Mouse (Mus musculus) heart, postnatal 4 days (tissue): Measurements from ENCODE around the gene Tnfrsf8. TPM values are rescaled to one million over a fixed set of nuclear protein-coding genes. Genes with fewer than 3 reads are reported as not detected.
"Not testable (repeated sequence)": the region's sequence is repeated elsewhere in the genome, so short reads cannot be mapped to it uniquely, and the experiment has no call there.

ENCODE experiments used
- DNase-seq: peaks from one replicate; pipeline ENCODE4 v3.0.0; 2021
- total RNA-seq, 2 experiments: library from RNA; stranded (reverse); gene quantifications; 2 replicates each; pipeline ENCODE4 v1.2.3; 2021

The Tnfrsf8 gene
- total RNA-seq, 2 experiments from 2014 or later, result 0.19 to 0.23 TPM

DNA sequence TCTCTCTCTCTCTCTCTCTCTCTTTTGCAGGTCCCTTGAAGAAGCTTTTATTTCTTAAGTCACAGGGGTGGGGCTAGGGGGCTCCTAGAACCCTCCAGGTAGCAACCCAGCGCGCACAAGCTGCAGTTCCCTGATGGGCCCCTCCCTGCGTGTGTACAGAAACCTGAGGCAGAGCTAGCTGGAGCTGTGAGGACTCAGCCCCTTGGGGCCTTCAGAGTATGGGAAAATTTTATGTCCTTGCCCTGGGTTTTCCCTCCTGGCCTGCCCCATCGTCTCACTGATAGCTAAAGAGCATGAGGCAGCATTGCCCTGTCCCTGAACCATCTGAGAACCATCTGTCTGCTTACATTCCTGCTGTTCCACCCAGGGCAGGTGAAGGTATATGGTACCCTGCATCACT, 8.5 kb downstream of the Tnfrsf8 start:
- no peak for DNase-seq

DNA sequence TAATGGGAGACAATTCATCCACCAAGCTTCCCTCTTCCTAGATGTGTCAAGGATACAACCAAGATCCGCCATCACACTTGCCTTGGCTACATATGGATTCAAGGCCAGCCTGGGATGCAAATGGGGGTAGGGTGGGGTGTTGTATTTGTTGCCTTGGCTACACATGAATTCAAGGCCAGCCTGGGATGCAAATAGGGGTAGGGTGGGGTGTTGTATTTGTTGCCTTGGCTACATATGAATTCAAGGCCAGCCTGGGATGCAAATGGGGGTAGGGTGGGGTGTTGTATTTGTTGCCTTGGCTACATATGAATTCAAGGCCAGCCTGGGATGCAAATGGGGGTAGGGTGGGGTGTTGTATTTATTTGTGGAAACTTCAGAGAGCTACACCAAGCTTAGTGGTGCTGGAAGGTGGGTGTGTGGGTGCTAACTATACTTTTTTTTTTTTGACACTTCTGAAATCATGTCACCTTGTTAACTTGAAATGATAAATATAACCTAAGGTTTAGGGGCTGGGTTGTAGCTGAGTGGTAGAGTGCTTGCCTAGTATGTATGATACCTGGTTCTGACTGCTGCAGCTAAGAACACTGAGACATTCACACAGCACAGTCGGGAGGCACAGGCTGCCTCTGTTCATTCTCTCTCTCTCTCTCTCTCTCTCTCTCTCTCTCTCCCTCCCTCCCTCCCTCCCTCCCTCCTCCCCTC, 9.2 kb downstream of the Tnfrsf8 start:
- not testable (repeated sequence) for DNase-seq

DNA sequence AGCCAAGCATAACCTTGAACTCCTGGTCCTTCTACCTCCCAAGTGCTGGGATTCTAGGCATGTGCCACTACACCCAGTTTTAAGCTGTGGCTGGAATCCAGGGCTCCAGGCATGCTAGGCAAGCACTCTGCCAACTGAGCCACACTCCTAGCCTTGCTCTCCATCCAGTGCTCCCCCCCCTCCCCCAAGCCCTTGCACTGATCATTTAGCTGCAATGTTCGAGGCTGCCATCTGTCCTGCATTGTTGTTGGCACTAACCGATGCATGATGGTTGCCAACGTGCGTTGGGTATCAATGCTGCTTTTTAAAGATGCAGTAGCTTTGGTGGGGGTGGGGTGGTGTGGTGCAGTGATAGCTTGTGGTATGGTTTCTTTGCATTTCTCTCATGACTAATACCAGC, 10.9 kb downstream of the Tnfrsf8 start:
- no peak for DNase-seq

DNA sequence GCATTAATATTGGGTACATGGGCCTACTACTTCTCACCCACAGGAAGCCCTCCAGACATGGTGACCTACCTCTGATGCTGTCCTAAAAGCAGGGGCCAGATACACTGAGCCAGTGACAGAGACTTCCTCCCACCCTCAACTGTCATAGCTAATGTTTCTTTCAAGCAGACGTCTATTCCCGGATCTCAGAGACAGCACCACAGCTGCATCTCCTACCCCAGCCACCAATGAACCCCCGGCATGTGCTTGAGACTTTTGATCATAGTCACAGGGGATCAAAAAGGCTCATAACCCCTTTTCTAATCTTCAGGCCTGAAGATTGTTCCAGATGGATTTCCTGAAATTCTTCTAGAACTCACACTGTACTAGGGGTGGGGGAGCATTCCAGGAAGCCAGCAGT, 12.9 kb downstream of the Tnfrsf8 start:
- no peak for DNase-seq

DNA sequence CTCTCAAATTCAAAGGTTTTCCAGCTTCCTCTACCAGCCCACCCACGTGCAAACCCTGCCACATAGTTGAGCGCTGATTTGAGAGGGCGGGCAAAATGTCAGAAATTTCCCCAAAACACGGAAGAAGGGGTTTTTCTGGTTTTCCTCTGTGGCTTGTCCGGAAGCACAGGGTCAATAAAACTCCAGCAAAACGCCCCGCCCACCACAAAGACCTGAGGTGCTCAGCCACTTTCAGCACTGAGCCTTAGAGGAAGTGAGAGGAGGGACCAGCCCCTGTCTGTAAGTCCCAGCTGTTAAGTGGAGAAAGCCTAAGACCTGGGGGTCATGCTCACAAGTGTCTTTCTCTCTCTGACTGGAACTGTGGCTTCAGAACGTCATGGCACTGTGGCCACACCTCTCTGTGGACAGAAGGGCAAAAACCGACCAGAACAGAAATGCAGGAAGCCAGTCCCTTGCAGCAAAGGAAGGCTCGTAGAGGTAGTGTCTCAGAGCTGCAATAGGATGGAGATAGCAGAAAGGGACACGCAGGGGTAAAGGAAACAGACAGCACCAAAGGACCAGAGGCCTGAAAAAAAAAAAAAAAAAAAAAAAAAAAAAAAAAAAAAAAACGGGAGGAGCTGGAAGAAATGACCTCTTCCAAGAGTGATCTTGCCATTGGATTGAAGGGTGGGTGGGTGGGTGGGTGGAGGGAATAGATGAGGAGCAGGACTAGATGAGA, 14.6 kb downstream of the Tnfrsf8 start:
- DNase-seq, result no peak

DNA sequence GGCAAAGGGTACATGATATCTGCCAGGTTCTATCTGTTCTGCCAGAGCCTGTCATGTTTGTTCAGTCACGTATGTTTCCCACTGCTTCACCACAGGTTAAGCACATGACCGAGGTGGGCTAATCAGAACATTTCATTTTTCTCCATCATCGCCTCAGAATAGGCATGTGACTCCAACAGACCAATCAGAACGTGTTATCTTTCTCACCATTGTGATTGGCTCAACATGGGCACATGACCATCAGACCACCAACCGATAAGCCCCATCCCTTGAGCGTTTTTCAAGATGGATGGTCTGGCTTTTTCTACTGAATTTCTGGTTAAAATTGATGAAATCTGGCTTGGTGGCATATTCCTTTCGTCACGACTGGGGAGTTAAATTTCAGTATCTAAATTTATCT, 15.6 kb downstream of the Tnfrsf8 start:
- no peak for DNase-seq

DNA sequence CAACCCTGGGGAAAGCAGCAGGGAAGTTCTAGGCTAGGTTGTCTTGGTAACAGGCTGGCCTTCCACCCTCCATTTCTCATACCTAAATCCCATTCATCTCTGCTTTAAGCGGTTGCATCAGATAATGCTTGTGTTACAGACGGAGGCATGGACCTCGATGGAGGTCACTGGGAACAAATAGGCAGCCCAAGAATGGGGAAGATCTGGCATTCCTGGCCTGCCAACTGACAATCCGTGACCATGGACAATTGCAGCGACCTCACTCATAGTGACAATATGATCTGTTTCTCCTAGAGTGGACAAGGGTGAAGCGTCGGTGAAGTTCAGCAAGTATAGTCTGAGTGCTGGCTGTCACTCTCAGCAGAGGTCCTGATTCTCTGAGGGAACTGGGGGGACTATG, 16.1 kb downstream of the Tnfrsf8 start:
- DNase-seq, result no peak

DNA sequence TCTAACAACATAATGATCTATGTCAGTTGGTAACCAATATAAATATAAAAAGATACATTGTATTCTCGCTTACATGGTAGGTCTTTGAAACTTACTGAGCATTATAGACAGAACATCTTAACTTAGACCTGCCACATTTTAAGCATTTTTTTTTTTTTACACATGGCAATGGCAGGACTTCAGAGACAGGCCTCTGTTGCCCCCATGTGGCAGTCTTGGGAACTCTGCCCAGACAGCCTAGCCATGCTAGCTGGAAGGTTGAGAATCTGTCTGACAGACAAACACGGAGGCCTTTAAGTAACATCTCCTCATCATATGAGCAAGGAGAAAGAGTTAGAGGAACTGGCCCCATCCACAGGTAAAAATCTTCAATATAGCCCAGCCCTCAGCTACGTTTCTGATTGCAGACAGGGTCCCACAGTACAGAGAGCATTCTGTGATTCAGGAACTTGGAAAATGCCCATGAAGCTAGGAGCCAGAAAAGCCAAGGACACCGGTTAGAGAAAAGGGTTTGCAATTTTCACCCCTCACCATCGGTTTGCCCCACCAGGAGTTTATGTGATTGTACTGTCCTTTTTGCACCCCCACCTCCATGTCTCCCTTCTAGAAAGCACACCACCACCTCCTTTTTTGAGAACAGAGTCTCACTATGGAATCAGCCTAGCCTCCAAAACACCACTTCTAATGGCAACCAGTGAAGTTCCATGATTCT, 19.2 kb downstream of the Tnfrsf8 start:
- peak; percentile 80 for DNase-seq

DNA sequence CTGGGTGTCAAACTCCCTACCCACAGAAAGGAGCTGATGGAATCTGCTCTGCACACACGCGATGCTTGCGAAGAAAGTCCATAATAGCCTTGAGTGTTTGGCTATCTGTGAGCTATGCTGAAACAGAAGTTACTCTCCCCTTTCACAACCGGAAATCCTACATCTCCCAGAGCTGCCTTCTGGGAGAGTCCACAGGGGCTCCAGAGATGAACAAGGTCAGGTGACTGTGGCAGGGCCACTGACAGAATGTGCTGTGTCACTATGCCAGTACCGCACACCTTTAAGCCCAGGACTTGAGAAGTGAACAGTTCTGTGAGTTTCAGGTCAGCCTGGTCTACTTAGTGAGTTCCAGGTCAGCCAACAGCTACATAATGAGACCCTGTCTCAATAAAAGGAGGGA, 20.4 kb downstream of the Tnfrsf8 start:
- no peak for DNase-seq

DNA sequence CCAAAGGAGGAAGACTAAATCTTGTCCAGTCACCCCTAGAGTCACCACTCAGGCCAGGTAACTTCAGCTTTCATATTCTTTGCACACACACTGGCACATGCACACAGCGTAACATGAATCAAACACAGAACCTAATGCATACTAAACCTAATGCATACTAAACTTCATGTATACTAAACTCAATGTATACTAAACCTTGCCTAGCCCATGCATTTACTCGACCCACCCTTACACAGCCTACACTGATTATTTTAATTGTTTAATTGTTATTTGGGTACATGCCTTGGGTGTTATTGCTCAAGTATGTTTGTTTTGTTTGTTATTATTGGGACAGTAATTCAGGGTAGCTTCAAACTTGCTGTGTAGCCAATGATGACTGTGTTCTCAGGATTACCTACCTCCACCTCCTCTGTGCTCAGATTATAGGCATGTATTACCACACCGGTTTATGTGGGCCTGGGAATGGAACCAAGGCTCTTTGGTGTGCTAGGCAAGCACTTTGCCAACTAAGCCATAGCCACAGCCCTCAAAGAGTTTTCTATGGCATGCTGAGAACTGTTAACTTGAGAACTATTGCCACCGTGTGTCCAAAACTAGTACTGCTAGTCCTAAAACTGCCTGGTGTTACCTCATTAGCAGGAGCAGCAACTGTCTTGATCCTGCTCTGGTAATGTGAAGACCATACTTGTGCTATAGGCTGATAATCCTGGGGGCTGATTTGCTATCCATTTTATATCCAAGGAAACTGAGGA, 28.4 kb downstream of the Tnfrsf8 start:
- peak; percentile 81 for DNase-seq

DNA sequence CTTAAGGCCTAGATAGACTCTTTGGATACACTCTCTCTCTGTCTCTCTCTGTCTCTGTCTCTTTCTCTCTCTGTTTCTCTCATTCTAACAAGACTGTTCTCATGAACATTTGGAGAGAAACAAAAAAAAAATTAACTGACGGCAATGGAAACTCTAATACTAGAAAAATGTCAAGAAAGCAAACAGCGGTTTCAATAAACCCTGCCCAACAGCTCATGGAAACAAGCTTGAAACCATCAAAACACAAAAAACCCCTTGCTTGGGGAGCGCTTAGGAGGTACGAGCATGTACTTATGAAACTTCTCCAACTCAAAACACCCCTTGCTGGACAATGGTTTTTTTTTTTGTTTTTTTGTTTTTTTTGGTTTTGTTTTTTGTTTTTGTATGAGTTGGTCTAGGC, 30.3 kb downstream of the Tnfrsf8 start:
- no peak for DNase-seq

DNA sequence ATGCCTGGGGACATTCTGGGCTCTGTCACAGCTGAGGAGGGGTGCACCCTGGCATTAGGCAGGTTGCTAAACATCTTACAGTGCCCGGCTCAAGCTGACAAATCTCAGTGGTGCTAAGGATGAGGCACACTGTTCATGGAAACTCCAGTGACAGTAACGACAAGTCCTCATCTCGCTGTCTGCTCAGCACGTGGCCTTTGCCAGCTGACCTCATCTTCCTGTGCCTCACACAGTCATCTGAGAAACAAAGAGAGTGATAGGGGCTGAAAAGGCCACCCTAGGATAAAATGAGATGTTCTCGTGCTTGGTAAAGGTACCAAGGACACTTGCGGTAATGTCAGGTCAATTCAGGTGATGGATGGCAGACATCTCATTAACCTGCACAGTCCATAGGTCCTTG, 31.5 kb downstream of the Tnfrsf8 start:
- no peak for DNase-seq

DNA sequence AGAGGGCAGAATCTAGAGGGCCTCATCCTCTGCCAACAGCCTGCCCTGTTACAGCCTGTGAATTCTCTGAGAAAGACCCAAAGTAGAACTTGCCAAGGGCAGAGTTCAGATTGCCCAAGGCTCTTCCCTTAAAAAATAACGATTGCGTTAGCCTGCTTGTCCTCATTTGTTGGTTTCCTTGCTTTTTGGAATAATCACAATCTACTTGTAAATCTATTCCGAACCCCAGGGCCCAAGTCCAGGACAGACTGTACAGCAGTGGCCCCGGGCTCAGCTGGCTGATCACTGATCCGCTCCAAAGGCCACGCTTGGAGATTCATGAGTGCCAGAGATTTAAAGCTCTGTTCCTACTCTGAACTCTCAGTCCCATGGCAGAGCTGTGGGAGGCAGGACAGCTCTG, 34.0 kb downstream of the Tnfrsf8 start:
- DNase-seq, result no peak

DNA sequence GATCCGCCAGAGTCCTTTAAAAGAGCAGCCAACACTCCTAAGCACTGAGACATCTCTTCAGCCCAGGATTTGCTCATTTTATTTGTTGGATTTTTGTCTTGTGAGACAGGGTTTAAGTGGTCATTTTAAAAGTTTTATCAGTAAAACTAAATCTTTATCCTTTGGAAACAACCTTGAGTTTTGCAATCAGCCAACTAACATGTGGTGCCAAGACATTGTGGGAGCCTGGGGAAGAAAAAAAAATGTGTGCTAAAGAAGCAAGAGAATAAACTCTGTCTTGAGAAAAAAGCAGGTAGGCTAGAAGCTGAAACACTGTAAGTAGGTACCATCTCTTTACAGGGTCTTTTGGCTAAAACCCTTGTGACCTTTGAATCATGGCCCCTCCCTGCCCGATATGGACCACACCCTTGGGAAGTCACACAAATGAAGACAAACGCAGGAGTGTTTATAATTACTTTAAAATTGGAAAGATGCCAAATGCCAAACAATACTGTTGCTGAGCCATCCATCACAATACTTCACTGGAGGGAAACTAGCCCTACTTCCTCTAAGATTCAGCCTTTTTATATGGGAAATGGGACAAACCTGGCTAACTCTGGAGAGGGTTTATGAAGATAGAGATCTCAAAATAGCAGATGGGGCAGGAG, 36.1 kb downstream of the Tnfrsf8 start:
- no peak for DNase-seq

DNA sequence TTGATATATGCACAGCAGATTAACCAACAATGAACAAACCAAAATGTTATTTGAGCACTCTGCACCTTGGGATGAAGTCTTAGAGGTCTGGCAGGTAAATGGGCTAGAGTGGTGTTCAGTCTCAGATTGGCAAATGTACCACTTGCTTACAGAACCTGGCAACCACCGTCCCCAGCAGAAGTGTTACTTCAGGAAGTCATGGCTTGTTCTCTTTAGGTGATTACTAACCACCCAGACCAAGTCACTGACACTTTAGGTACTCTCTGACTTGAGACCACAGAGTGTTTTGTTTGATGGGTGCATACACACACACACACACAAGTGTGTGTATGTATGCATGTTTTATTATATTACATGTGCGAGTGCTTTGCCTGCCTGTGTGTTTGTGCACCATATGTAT, 36.7 kb downstream of the Tnfrsf8 start:
- DNase-seq, result no peak

DNA sequence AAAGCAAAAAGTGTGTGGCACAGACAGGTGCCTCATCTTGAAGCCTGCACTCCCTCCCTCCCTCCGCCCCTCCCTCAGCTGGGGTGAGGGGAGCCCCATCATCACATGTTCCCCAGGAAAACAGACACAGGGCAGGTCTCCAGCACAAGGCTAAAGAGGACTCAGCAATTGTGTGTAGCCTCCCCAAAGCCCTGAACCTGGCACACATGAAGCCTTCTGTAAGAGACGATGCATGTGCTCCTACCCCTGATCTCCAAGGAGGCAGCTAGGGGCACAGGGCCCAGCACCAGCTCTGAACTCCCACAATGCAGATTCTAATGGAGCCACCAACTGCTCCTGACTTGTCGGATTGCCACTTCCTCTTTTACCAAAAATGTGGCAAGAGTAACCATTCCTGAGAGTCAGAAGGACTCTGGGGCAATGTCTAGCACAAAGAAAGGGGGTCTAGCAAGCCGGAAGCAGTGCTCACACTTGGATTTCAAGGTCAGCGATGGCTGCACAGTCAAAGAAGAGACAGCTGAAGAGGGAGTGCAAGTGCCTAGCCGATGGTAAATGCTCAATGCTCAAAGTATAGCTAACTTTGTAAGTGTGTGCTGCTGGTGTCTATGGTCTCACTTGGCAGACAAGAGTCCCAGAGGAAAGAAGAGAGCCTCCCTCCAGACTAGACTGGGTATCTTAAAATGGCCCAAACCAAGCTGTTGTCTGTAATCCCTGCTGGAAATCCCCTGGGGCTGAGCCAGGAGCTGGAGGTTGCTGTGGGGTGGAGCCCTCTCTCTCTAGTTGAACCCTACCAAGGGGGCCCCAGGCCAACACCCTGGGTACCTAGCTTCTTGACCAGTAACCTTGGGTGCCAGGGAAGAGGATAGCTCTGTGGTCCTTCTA, 38.4 kb downstream of the Tnfrsf8 start:
- no peak for DNase-seq

DNA sequence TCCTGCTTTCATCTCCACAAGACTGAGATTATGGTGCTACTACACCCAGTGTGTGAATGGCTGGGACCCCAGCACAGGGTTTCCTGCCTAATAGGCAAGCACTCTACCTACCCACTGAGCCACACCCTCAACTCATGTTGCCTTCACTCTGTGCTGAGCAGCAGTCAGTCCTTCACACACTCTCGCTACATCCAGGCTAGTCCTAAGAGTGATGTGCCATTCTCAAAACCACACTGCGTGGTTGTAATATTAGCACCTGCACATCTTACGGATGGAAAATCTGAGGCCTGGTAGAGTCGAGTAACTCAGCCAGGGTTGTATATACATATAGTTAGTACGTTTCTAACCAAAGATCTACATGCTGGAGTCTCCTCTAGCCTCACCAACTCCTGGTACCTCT, 40.1 kb downstream of the Tnfrsf8 start:
- no peak for DNase-seq

DNA sequence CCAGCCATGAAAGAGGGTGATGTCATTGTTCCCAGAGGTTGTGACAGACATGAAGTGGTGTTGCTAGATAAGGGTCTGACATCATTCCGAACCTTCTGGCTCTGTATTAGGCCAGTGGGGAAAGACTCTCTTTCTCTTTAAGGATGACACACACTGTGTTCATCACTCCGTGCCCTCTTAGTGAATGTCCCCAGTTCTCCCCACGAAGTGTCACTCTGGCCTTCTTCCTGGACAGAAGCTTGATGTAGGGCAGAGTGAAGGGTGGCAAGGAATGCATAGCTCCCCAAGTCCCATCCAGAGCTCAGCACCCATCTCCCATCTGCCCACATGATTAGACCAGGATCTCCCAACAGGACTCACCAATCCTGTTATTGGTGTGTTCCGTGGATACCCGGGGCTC, 41.0 kb downstream of the Tnfrsf8 start:
- DNase-seq, result no peak

DNA sequence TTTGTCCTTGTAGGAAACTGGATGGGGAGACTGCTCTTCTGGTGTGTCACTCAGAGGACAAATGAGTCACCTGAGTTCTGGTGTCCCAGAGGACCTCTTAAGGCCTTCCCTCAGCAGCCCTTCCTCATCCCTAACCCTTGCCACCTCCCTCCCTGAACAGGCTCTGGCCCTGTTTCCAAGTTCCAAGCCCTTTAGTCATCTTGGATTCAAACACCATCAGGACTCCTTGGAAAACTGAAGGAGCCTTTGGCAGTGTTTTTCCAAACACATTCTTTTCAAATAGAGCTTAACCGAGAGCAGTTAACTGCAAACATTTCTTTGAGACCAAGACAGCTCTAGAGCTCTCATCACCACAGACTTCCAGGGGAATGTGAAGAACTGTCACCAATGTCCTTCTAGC, 42.2 kb downstream of the Tnfrsf8 start:
- peak; percentile 41 for DNase-seq

DNA sequence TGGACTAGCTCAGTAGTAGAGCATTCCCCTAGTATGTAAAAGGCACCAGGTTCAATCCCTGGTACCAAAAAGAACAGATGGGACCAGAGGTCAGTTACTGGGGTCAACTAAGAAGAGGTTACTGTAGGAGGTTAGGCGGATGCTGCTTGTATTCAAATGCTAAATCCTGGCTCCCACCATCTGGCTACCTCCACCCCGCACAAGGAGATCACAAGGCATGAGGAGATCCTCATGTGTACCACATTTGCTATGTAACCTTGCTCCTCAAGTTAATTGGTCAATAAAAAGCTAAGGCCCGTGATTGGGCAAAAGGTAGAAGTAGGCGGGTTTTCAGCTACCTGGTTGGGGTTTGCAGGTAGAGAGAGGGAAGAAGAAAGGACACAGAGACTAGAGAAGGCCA, 43.3 kb downstream of the Tnfrsf8 start:
- no peak for DNase-seq

DNA sequence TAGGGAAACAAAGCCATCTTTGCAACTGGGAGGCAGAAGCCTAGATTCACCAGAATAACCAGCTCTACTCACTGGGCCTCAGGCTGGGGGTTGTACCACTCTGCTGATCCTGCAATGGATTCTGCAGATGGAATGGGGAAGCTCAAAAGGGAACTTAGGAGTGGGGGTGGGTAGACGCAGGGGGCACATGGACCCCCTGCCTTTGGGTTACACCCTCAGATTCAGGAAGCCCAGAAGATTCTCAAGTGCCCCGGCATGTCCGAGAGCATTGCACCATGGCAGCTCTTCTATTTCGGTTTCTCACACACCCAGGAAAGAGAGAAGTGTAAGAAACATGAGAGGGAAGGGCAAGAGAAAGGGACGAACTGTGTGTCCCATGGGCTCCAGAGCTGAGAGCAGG, 44.8 kb downstream of the Tnfrsf8 start:
- no peak for DNase-seq
